ENCODE assay signal across 27 mouse cellular contexts in genomic region chr10:61538446-61538845, GRCm38 (mm10). TPM values are rescaled to one million over a fixed set of nuclear protein-coding genes. Genes with fewer than 3 reads are reported as not detected.
A peak's percentile ranks its signal among the peaks of the same experiment; 100 is the strongest.
DNase-seq lines count a peak whose midpoint lies in the region; ATAC-seq and TF ChIP-seq lines count a peak whose summit lies in the region.
"Had no signal": no experiment of that assay in that cellular context is flagged by ENCODE, and none has a peak within 500 bp of the region (broad histone marks: within the 10 kb centered on the region; RNA-seq: fewer than 3 reads in every experiment).

No protein-coding gene starts in this region.

- no peaks in the 10 kb centered on the region for H3K79me2 ChIP-seq in CH12.LX (replicated peaks; ENCODE audit: control insufficient read depth, extremely low read depth, insufficient read depth, poor library complexity, severe bottlenecking)

- H3K27me3 ChIP-seq in forebrain, embryonic 12.5 days, result no peaks in the 10 kb centered on the region
- H3K27me3 ChIP-seq in forebrain, embryonic 11.5 days (ENCODE audit: control insufficient read depth, insufficient read depth, low read length), result no peaks in the 10 kb centered on the region
- H3K27me3 ChIP-seq in midbrain, postnatal 0 days (ENCODE audit: insufficient read depth, low read length), result no peaks in the 10 kb centered on the region
- H3K27me3 ChIP-seq in midbrain, embryonic 15.5 days (replicated peaks), result no peaks in the 10 kb centered on the region
- H3K27me3 ChIP-seq in CH12.LX (replicated peaks), result no peaks in the 10 kb centered on the region
- H3K27me3 ChIP-seq: embryonic facial prominence, embryonic 15.5 days; hindbrain, embryonic 12.5 days; hindbrain, embryonic 15.5 days had no signal

- H3K9ac ChIP-seq in forebrain, embryonic 12.5 days, result no peak overlapping the region
- H3K9ac ChIP-seq in forebrain, embryonic 11.5 days (ENCODE audit: low read length), result no peak overlapping the region
- H3K9ac ChIP-seq in midbrain, postnatal 0 days (replicated peaks; ENCODE audit: low read length, poor library complexity, severe bottlenecking), result no peak overlapping the region
- no peak overlapping the region for H3K9ac ChIP-seq in midbrain, embryonic 15.5 days
- no peak overlapping the region for H3K9ac ChIP-seq in CH12.LX (ENCODE audit: insufficient read depth, low read depth)
- H3K9ac ChIP-seq: embryonic facial prominence, embryonic 15.5 days; hindbrain, embryonic 12.5 days; hindbrain, embryonic 15.5 days had no signal

- no peak overlapping the region for H3K4me3 ChIP-seq in forebrain, embryonic 12.5 days (replicated peaks)
- no peak overlapping the region for H3K4me3 ChIP-seq in forebrain, embryonic 11.5 days (ENCODE audit: low read depth, low read length)
- no peak overlapping the region for H3K4me3 ChIP-seq in midbrain, postnatal 0 days (ENCODE audit: low read depth, low read length)
- no peak overlapping the region for H3K4me3 ChIP-seq in midbrain, embryonic 15.5 days
- no peak overlapping the region for H3K4me3 ChIP-seq in CH12.LX (replicated peaks in 1 of 3; ENCODE audit: low read depth in 2 of 3, low read length in 2 of 3, poor library complexity in 1 of 3)
- H3K4me3 ChIP-seq: embryonic facial prominence, embryonic 15.5 days; gastrocnemius, adult 2 months; hindbrain, embryonic 12.5 days; hindbrain, embryonic 15.5 days had no signal

- no peak for DNase-seq in forebrain, embryonic 11.5 days (ENCODE audit: low spot score)
- peak; percentile 23 for DNase-seq in midbrain, postnatal 0 days (ENCODE audit: low spot score)
- peak; percentile 16 for DNase-seq in CH12.LX (ENCODE audit: extremely low read depth)
- peak; percentile 22 for DNase-seq in brain, adult 2 months (ENCODE audit: low read depth, low spot score)
- no peak for DNase-seq in spleen, adult 18-20 months
- DNase-seq in yolk sac, embryonic 10.5 days (ENCODE audit: low spot score), result no peak
- DNase-seq: adrenal gland, adult 8-10 months; adrenal gland, postnatal 25 days; cerebellum, adult 11 months; cerebellum, adult 2 months; cerebellum, adult 9-11 months; cerebellum, postnatal 25 days; gastrocnemius, adult 2 months; gastrocnemius, postnatal 14 days had no signal

- TF ChIP-seq CTCF in midbrain, postnatal 0 days (IDR thresholded peaks at IDR 0.05), result no peak
- TF ChIP-seq CTCF in CH12.LX (conservative IDR thresholded peaks at IDR 0.05 in 1 of 2, IDR thresholded peaks at IDR 0.05 in 1 of 2; ENCODE audit: low read depth in 2 of 2, low read length in 2 of 2), result no peak

- no peak overlapping the region for H3K27ac ChIP-seq in forebrain, embryonic 12.5 days
- H3K27ac ChIP-seq in forebrain, embryonic 11.5 days (ENCODE audit: low read depth, low read length), result no peak overlapping the region
- no peak overlapping the region for H3K27ac ChIP-seq in midbrain, postnatal 0 days (ENCODE audit: low read depth, low read length)
- H3K27ac ChIP-seq in midbrain, embryonic 15.5 days, result no peak overlapping the region
- H3K27ac ChIP-seq in CH12.LX (ENCODE audit: insufficient read depth, low read depth), result no peak overlapping the region
- H3K27ac ChIP-seq: embryonic facial prominence, embryonic 15.5 days; hindbrain, embryonic 12.5 days; hindbrain, embryonic 15.5 days had no signal

- H3K4me2 ChIP-seq in forebrain, embryonic 12.5 days, result 0 out of 2 replicates have a peak overlapping the region, but pooled peaks have one; percentile 8
- H3K4me2 ChIP-seq in forebrain, embryonic 11.5 days (ENCODE audit: low read depth, low read length, severe bottlenecking), result no peak overlapping the region
- H3K4me2 ChIP-seq in midbrain, postnatal 0 days (ENCODE audit: low read depth, low read length, poor library complexity, severe bottlenecking), result no peak overlapping the region
- H3K4me2 ChIP-seq in midbrain, embryonic 15.5 days, result no peak overlapping the region
- H3K4me2 ChIP-seq in CH12.LX (ENCODE audit: insufficient read depth, low read depth, poor library complexity, severe bottlenecking), result no peak overlapping the region
- H3K4me2 ChIP-seq: embryonic facial prominence, embryonic 15.5 days; heart, embryonic 11.5 days; hindbrain, embryonic 12.5 days; hindbrain, embryonic 15.5 days had no signal

- 0 out of 2 replicates have a peak, but pooled peaks cover 2% of the 10 kb centered on the region for H3K36me3 ChIP-seq in forebrain, embryonic 12.5 days (replicated peaks)
- no peaks in the 10 kb centered on the region for H3K36me3 ChIP-seq in forebrain, embryonic 11.5 days (ENCODE audit: control insufficient read depth, insufficient read depth, low read length)
- H3K36me3 ChIP-seq in midbrain, postnatal 0 days (ENCODE audit: insufficient read depth, low read length), result no peaks in the 10 kb centered on the region
- no peaks in the 10 kb centered on the region for H3K36me3 ChIP-seq in midbrain, embryonic 15.5 days (replicated peaks)
- H3K36me3 ChIP-seq in CH12.LX (replicated peaks in 1 of 2; ENCODE audit: control insufficient read depth in 1 of 2, insufficient read depth in 1 of 2, low read length in 1 of 2), result peaks cover 0 to 48% of the 10 kb centered on the region in 2 experiments
- H3K36me3 ChIP-seq: embryonic facial prominence, embryonic 15.5 days; hindbrain, embryonic 12.5 days; hindbrain, embryonic 15.5 days had no signal

- H3K9me3 ChIP-seq in forebrain, embryonic 12.5 days, result no peaks in the 10 kb centered on the region
- H3K9me3 ChIP-seq in forebrain, embryonic 11.5 days (ENCODE audit: control insufficient read depth, low read length), result no peaks in the 10 kb centered on the region
- H3K9me3 ChIP-seq in midbrain, postnatal 0 days (ENCODE audit: low read length), result no peaks in the 10 kb centered on the region
- no peaks in the 10 kb centered on the region for H3K9me3 ChIP-seq in midbrain, embryonic 15.5 days
- H3K9me3 ChIP-seq in CH12.LX (replicated peaks; ENCODE audit: low read length), result no peaks in the 10 kb centered on the region
- H3K9me3 ChIP-seq: embryonic facial prominence, embryonic 15.5 days; hindbrain, embryonic 12.5 days; hindbrain, embryonic 15.5 days had no signal

- TF ChIP-seq RAD21 in CH12.LX (IDR thresholded peaks at IDR 0.05; ENCODE audit: low read depth, low read length), result no peak

- ATAC-seq in forebrain, embryonic 12.5 days (ENCODE audit: low FRiP score), result no peak
- ATAC-seq in forebrain, embryonic 11.5 days (replicated peaks; ENCODE audit: low FRiP score), result no peak
- ATAC-seq in midbrain, postnatal 0 days (ENCODE audit: low FRiP score), result no peak
- no peak for ATAC-seq in midbrain, embryonic 15.5 days (replicated peaks)
- ATAC-seq: activated CD4-positive, CD25-positive, alpha-beta regulatory T cell, adult 4 months; CD4-positive, CD25-positive, alpha-beta regulatory T cell, adult 4 months; forebrain, embryonic 16.5 days had no signal

- WGBS in forebrain, embryonic 12.5 days, result 17% methylated on average over 4 of the region's 4 CpGs
- 26% methylated on average over 4 of the region's 4 CpGs for WGBS in forebrain, embryonic 11.5 days
- 29% methylated on average over 4 of the region's 4 CpGs for WGBS in midbrain, postnatal 0 days
- WGBS in midbrain, embryonic 15.5 days, result 28% methylated on average over 4 of the region's 4 CpGs

- in situ Hi-C loops in CH12.LX (cut with MboI; ENCODE audit: low pct_ligation_motif_present, low pct_unique_long_range_greater_than_20kb, low sequenced_read_pairs), result no loop called here

- dilution Hi-C loops in CH12.LX (cut with MboI; ENCODE audit: extremely low pct_ligation_motif_present, extremely low pct_unique_long_range_greater_than_20kb, low sequenced_read_pairs), result no loop called here

- no peak for TF ChIP-seq EP300 in CH12.LX (IDR thresholded peaks at IDR 0.05; ENCODE audit: low read length)

- peaks cover 57% of the 10 kb centered on the region for H3K4me1 ChIP-seq in forebrain, embryonic 12.5 days
- peaks cover 37% of the 10 kb centered on the region for H3K4me1 ChIP-seq in forebrain, embryonic 11.5 days (replicated peaks; ENCODE audit: control insufficient read depth, insufficient read depth, low read length)
- H3K4me1 ChIP-seq in midbrain, postnatal 0 days (ENCODE audit: insufficient read depth, low read length), result peaks cover 12% of the 10 kb centered on the region; the same call in 1 of the 2 replicates
- H3K4me1 ChIP-seq in midbrain, embryonic 15.5 days, result peaks cover 51% of the 10 kb centered on the region
- peaks cover 0 to 38% of the 10 kb centered on the region in 2 experiments; a peak in 3 of 4 replicates for H3K4me1 ChIP-seq in CH12.LX (ENCODE audit: control insufficient read depth in 1 of 2, insufficient read depth in 2 of 2)

- no peak for TF ChIP-seq POLR2A in CH12.LX (IDR thresholded peaks at IDR 0.05; ENCODE audit: low read depth, low read length)

TF ChIP-seq in CH12.LX, 34 proteins besides CTCF, POLR2A, EP300 and RAD21:
- TF ChIP-seq JUND (conservative IDR thresholded peaks at IDR 0.05; ENCODE audit: low read depth, low read length) (no peak), HCFC1 (IDR thresholded peaks at IDR 0.05; ENCODE audit: low read depth, low read length) (no peak), RCOR1 (conservative IDR thresholded peaks at IDR 0.05; ENCODE audit: low read depth, low read length) (no peak), POLR2AphosphoS2 (IDR thresholded peaks at IDR 0.05; ENCODE audit: low read depth, low read length) (no peak), SIN3A (IDR thresholded peaks at IDR 0.05; ENCODE audit: low read length) (no peak), BHLHE40 (IDR thresholded peaks at IDR 0.05; ENCODE audit: low read depth, low read length) (no peak), IRF4 (IDR thresholded peaks at IDR 0.05; ENCODE audit: low read depth, low read length) (no peak), MXI1 (IDR thresholded peaks at IDR 0.05; ENCODE audit: low read depth, low read length) (no peak), MEF2A (IDR thresholded peaks at IDR 0.05; ENCODE audit: borderline replicate concordance, low read depth, low read length) (no peak), NELFE (IDR thresholded peaks at IDR 0.05; ENCODE audit: low read depth, low read length) (no peak), SMC3 (IDR thresholded peaks at IDR 0.05; ENCODE audit: low read depth, low read length) (no peak), USF2 (conservative IDR thresholded peaks at IDR 0.05; ENCODE audit: low read depth, low read length) (no peak), ETS1 (conservative IDR thresholded peaks at IDR 0.05; ENCODE audit: low read depth, low read length) (no peak), CHD2 (IDR thresholded peaks at IDR 0.05; ENCODE audit: low read length) (no peak)

RNA-seq across cellular contexts. Expression of gene Npffr1, which starts 56.8 kb away (rescaled TPM):
- polyA plus RNA-seq in forebrain, embryonic 12.5 days (2016; fragmentation: Nextera tagmentation; extraction: Ambion mirVana), result 0.18 and 0.36 TPM in 2 replicates
- polyA plus RNA-seq in forebrain, embryonic 11.5 days (2014; fragmentation: Nextera tagmentation; extraction: Ambion mirVana), result 0.05 and 0.09 TPM in 2 replicates
- 5.4 and 5.8 TPM in 2 replicates for total RNA-seq in midbrain, postnatal 0 days (2014; rRNA removed)
- polyA plus RNA-seq in midbrain, postnatal 0 days (2015; fragmentation: Nextera tagmentation; extraction: Ambion mirVana), result 3.2 and 3.4 TPM in 2 replicates
- 2.3 and 2.4 TPM in 2 replicates for polyA plus RNA-seq in midbrain, embryonic 15.5 days (2015; fragmentation: Nextera tagmentation; extraction: Ambion mirVana)
- total RNA-seq in CH12.LX (2012; rRNA removed) (not detected in 2 replicates), CH12.LX (2014; rRNA removed) (not detected in 2 replicates)
- not detected in 2 replicates for polyA plus RNA-seq in CH12.LX (2012; ENCODE audit: insufficient read length, low read depth)
- total RNA-seq: common myeloid progenitor, adult 5-6 weeks; heart, postnatal 25 days; hematopoietic stem cell, adult 5-6 weeks had no signal
- polyA plus RNA-seq: activated CD4-positive, CD25-positive, alpha-beta regulatory T cell, adult 4 months; C2C12; CD4-positive, CD25-positive, alpha-beta regulatory T cell, adult 4 months; embryonic facial prominence, embryonic 15.5 days had no signal

Comparison
In these comparisons a context has a peak if more than half of its experiments do, and no peak if none do; other contexts are left out.
1. DNase-seq: peak in midbrain, postnatal 0 days (single experiment), CH12.LX (single experiment) and brain, adult 2 months (single experiment); none in forebrain, embryonic 11.5 days (single experiment), spleen, adult 18-20 months (0 of 2) and yolk sac, embryonic 10.5 days (single experiment).